19 mouse cellular contexts compared by ENCODE assay signal in the genomic region with DNA sequence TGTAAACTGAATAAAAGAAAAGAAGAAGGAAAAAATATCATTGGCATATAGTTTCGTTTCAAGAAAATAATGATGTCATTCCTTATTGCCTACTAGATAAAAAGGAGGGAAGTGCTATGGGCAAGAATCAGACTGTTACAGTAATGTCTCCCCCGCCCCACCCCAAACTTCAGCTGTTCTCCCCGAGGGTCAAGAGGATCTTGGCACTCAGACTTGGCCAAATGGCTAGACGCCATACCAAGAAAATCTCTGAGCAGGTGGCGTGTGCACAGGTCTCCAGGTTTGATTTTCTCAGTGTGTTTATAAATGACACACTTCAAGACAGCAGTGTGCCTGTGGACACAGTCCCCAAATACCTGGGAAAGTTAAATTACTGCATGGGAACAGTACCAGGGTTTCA.
DNase-seq lines count a peak whose midpoint lies in the region; ATAC-seq lines count a peak whose summit lies in the region.
"Had no signal": no experiment of that assay in that cellular context is flagged by ENCODE, and none has a peak within 500 bp of the region (broad histone marks: within the 10 kb centered on the region; RNA-seq: fewer than 3 reads in every experiment).

No protein-coding gene starts in this region.

- H3K4me1 ChIP-seq in hindbrain, embryonic 16.5 days (ENCODE audit: control insufficient read depth, insufficient read depth, low read depth, low read length) = no peaks in the 10 kb centered on the region
- no peaks in the 10 kb centered on the region for H3K4me1 ChIP-seq in hindbrain, embryonic 11.5 days (replicated peaks; ENCODE audit: control insufficient read depth, insufficient read depth, low read length)
- H3K4me1 ChIP-seq: embryonic facial prominence, embryonic 15.5 days; heart, embryonic 15.5 days; hindbrain, embryonic 10.5 days; intestine, embryonic 15.5 days had no signal

- ATAC-seq in hindbrain, embryonic 16.5 days = 0 out of 2 replicates have a peak, but pooled peaks have one; percentile 17
- ATAC-seq in hindbrain, embryonic 11.5 days (ENCODE audit: low FRiP score) = no peak
- ATAC-seq: forebrain, embryonic 16.5 days; intestine, embryonic 15.5 days had no signal

- no peaks in the 10 kb centered on the region for H3K9me3 ChIP-seq in hindbrain, embryonic 16.5 days (ENCODE audit: control insufficient read depth, low read length)
- H3K9me3 ChIP-seq in hindbrain, embryonic 11.5 days (ENCODE audit: control insufficient read depth, low read length) = no peaks in the 10 kb centered on the region; the same call in 1 of the 2 replicates
- H3K9me3 ChIP-seq: embryonic facial prominence, embryonic 15.5 days; heart, embryonic 15.5 days; hindbrain, embryonic 10.5 days; intestine, embryonic 15.5 days had no signal

- H3K27me3 ChIP-seq in hindbrain, embryonic 16.5 days (replicated peaks; ENCODE audit: control insufficient read depth, insufficient read depth, low read length) = no peaks in the 10 kb centered on the region
- no peaks in the 10 kb centered on the region for H3K27me3 ChIP-seq in hindbrain, embryonic 11.5 days (ENCODE audit: control insufficient read depth, insufficient read depth, low read length)
- H3K27me3 ChIP-seq: embryonic facial prominence, embryonic 15.5 days; intestine, embryonic 15.5 days had no signal

- no peak overlapping the region for H3K9ac ChIP-seq in hindbrain, embryonic 16.5 days (ENCODE audit: low read depth, low read length)
- no peak overlapping the region for H3K9ac ChIP-seq in hindbrain, embryonic 11.5 days (ENCODE audit: low read depth, low read length)
- H3K9ac ChIP-seq: embryonic facial prominence, embryonic 15.5 days; heart, embryonic 15.5 days; intestine, embryonic 15.5 days had no signal

- no peak overlapping the region for H3K4me2 ChIP-seq in hindbrain, embryonic 16.5 days (ENCODE audit: low read length)
- H3K4me2 ChIP-seq in hindbrain, embryonic 11.5 days (replicated peaks; ENCODE audit: low read depth, low read length) = no peak overlapping the region
- H3K4me2 ChIP-seq: embryonic facial prominence, embryonic 15.5 days; heart, embryonic 11.5 days; heart, embryonic 15.5 days; intestine, embryonic 15.5 days had no signal

- no peak overlapping the region for H3K4me3 ChIP-seq in hindbrain, embryonic 16.5 days (ENCODE audit: low read length)
- H3K4me3 ChIP-seq in hindbrain, embryonic 11.5 days (ENCODE audit: low read depth, low read length) = no peak overlapping the region
- H3K4me3 ChIP-seq: embryonic facial prominence, embryonic 15.5 days; heart, adult 2 months; heart, embryonic 15.5 days; hindbrain, embryonic 10.5 days; intestine, embryonic 15.5 days had no signal

- no peak overlapping the region for H3K27ac ChIP-seq in hindbrain, embryonic 16.5 days (ENCODE audit: low read depth, low read length)
- no peak overlapping the region for H3K27ac ChIP-seq in hindbrain, embryonic 11.5 days (ENCODE audit: low read depth, low read length)
- H3K27ac ChIP-seq: embryonic facial prominence, embryonic 15.5 days; heart, adult 2 months; heart, embryonic 15.5 days; hindbrain, embryonic 10.5 days; intestine, embryonic 15.5 days had no signal

- no peaks in the 10 kb centered on the region for H3K36me3 ChIP-seq in hindbrain, embryonic 16.5 days (ENCODE audit: control insufficient read depth, insufficient read depth, low read length)
- H3K36me3 ChIP-seq in hindbrain, embryonic 11.5 days (ENCODE audit: control insufficient read depth, insufficient read depth, low read length) = no peaks in the 10 kb centered on the region
- H3K36me3 ChIP-seq: embryonic facial prominence, embryonic 15.5 days; heart, embryonic 15.5 days; hindbrain, embryonic 10.5 days; intestine, embryonic 15.5 days had no signal

- 81% methylated on average over 5 of the region's 5 CpGs for WGBS in hindbrain, embryonic 16.5 days
- WGBS in hindbrain, embryonic 11.5 days = 79% methylated on average over 5 of the region's 5 CpGs

- no peak for DNase-seq in hindbrain, embryonic 11.5 days (ENCODE audit: low spot score)
- DNase-seq in cerebellum, adult 11 months = peak; percentile 65
- peak; percentile 54 for DNase-seq in cerebellum, adult 8-10 months
- peak; percentile 81 to 87 for DNase-seq in cerebellum, postnatal 14 days
- no peak for DNase-seq in gastrocnemius, adult 18-20 months (ENCODE audit: low spot score)
- DNase-seq in urinary bladder, adult 18-20 months (ENCODE audit: low spot score in 2 of 2) = no peak
- DNase-seq in thymus, postnatal 25 days = no peak
- DNase-seq: adrenal gland, postnatal 14 days; gastrocnemius, postnatal 14 days; heart, adult 2 months; heart, postnatal 14 days; kidney, adult 18-20 months had no signal

Comparison
In these comparisons a context has a peak if more than half of its experiments do, and no peak if none do; other contexts are left out.
1. DNase-seq: peak in cerebellum, adult 11 months (single experiment), cerebellum, adult 8-10 months (single experiment) and cerebellum, postnatal 14 days (2 of 2); none in hindbrain, embryonic 11.5 days (single experiment), gastrocnemius, adult 18-20 months (single experiment), urinary bladder, adult 18-20 months (0 of 2) and thymus, postnatal 25 days (single experiment).